Mouse (Mus musculus): ENCODE measurements around the gene Srgap3.

Srgap3 gene

DNA sequence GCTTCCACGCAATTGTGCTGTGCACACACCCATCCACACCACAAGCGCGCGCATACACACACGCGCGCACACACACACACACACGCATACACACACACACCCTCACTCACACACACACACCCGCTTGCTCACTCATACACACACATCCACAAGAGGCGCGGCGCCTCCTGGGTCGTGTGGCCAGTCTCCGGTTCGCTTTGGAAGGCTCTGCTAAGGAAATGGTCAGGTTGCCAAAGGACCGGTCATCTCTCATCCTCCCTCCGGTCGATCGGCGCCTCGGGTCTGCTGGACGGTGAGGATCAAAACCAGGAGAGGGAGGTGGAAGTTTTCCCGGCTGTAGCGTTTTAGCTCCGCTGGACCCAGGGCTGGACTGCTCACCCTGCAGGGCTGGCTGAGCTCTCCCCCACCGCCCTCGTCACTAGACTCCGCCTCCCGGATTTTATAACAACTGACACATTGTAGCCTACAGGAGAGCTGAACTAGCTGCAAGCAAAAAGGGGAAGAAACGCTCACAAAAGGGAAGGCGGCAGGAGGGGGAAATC is at the start of gene Srgap3:
TSS of gene Srgap3 (minus strand) at position 372 of the 542 bp plus-strand sequence.
- peak; percentile 87 for DNase-seq

- DNase-seq = no peak
Observed at GRCm38 (mm10) chr6:112995708-112996107, 48.6 kb upstream of the Srgap3 start.

GRCm38 (mm10) chr6:112990119-112990518 is 43.1 kb upstream of the Srgap3 start:
- no peak for DNase-seq

DNA sequence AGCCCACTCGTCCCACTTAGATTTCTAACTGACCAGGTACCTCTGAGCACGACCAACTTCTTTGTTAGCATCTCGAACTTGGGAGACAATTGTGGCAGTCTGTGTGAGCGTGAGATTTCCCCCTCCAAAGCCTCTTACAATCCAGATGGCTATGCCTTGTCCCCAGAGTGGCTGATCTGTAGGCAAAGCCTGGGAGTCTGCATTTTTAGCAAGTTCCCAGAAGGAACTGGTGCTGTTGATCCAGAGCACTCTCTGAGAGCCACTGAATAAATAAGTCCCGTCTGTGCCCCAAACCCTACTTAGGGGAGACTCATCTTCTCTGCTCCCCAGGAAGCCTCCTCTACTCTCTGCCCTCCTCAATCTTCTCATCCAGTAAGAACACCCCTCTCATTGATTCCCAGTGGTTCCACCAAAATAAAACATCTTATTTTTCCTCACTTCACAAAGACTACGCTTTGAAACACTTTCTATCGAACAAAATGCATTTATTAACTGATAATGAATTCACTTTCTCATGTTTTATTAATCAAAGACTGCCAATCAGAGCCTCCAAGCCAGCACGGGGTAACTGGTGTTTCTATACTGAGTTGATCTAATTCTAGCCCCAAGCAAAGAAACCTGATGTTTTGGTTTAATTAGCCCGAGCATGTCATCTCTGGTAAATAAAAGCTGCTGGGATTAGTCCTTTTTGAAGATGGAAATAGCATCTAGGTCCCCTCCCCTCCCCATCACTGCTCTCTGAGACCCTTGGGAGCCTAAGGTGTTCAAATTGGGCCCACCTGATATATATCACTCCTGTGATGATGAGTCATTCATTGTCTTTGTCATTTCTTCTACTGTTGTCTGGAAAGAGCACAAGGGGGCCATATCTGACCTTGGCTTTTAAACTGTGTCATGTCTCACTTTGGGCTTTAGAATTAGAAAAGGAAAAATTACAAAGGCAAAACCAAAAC is 38.6 kb upstream of the Srgap3 start:
- no peak for DNase-seq

DNA sequence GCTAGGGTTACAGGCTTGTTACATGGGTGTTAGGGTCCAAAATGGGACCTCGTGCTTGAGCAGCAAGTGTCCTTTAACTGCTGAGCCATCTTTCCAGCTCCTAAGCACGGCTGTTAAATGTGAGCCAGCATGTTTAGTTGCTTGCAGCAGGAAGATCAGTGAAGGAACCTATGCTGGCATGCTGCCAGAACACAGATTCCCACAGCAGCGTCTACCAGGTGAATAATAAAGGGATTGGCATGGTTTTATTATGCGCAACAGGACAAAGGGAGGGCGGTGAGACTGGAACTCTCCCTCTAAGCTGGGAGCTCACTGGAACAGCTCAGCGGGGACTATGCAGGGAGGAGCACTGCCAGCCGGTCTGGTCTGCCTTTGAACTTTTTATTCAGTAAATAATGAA is 35.2 kb upstream of the Srgap3 start:
- DNase-seq = no peak

DNA sequence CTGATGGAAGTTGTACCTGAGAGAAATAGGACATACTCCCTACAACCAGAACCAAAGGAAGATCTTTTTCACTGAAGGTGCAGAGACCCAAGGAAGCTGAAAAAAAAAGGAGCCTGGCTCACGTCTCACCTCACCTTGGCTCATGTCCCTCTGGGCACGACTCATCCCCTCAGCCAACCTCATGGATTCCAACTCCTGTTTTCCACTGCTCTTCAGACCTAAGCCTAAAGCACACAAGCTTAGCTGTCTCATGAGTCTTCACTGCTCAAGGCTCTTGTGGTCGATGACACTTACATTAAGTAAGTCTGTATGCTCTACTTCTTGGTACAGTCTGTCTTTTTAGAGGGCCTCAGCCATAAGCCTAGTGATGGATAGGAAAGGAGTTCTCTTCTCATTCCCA is 31.9 kb upstream of the Srgap3 start:
- no peak for DNase-seq

DNA sequence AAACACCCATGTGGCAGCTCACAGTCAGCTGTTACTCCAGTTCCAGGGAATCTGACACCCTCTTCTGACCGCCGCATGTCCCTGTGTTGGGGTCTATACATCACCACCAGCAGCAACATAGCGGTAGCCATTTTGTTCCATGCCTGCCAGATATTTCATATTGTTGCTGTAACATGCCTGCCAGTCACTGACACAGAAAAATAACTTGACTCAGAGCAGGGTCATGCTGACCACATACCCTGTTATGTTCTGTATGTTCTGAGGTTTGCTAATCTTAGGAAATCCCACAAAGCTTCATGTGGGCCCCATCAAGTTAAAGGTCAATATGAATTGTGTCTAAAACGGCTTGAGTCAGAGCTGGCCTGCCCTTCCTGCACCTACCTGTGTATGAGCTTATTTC is 30.2 kb upstream of the Srgap3 start:
- DNase-seq = no peak

GRCm38 (mm10) chr6:112976541-112976940 is 29.5 kb upstream of the Srgap3 start:
- no peak for DNase-seq

GRCm38 (mm10) chr6:112976136-112976535 is 29.1 kb upstream of the Srgap3 start:
- no peak for DNase-seq

- DNase-seq = no peak
Observed at GRCm38 (mm10) chr6:112973786-112974720, 27.0 kb upstream of the Srgap3 start.

DNA sequence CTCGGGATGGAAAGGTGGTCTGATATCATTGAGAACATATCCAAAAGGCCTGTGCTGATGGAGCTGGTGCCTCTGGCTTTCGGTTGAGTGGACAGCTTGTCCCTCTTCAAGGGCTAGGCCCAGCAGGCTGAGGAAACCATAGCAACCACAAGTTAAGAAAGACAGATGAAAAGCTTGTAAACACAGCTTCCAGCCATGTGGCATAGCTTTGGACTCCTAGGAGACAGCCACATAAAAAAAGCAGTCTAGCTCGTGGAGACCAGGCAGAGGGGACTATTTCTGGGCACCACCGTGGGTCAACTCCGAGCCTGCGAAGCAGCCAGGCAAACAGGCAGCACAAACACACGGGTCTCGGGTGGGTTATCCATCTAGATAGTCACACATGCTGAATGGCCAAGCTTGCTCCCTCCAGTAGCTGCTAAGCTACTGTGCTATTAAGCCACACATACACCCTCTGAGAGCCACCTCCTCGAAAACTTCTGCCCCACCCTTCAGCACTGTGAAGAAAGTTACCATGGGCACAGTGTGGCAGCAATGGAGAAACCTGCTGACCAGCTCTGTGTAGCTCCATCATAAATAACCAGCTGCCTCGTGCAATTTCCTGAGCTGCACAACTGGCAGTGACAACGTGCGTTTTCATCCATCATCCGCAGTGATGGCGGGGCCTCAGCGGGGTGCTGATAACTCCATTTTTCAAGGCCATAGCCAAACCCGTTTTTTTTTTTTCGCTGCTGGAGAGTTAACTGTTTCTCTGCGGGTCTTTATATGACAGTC is 26.0 kb upstream of the Srgap3 start:
- peak; percentile 32 for DNase-seq

- no peak for DNase-seq
Observed at GRCm38 (mm10) chr6:112972127-112972526, 25.1 kb upstream of the Srgap3 start.

DNA sequence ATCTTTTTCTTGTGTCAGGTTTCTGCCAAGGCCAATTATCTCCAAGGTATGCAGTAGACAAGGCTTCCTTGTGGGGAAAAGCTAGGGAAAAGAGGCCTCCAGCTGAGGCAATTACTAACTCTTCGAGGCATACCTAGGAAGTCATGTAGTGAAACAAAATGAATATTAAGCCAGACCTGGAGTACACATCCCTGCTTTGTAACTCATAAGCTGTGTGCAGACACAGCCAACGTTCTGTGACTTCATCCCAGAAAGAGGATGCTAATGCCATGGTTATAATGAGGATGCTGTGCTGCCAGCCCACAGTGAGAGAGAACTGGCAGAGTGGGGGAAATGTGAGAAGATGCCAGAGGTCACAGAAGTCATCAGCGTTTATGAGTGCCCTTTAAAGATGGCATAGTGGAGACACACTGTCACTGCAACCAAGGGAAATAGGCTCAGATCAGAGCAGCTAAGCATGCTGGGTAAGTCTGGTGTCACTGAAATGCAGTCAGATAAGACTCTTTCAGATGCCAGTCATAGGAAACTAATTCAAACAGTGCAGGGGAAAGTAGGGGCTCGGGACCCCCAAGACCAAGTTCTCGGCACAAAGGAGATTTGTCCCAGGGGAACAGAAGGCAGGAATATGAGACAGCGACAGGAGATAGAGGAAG is 24.2 kb upstream of the Srgap3 start:
- DNase-seq = no peak

DNA sequence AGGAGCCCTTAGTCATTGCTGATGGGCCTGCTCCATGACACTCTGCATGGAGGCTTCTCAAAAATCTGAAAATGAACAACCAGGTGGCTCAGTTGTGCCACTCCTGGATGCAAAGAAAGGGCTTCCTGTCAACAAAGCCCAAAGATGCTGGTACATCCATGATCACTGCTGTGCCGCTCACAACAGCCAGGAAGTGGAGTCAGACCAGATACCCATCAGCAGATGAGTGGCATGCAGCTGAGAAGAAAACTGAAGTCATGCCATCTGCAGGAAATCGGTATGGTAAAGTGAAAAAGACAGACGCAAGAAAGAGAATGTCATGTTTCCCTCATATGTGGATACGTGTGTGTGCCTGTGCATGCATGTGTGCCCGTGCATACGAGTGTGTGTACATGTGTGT is 20.3 kb upstream of the Srgap3 start:
- DNase-seq = no peak

DNA sequence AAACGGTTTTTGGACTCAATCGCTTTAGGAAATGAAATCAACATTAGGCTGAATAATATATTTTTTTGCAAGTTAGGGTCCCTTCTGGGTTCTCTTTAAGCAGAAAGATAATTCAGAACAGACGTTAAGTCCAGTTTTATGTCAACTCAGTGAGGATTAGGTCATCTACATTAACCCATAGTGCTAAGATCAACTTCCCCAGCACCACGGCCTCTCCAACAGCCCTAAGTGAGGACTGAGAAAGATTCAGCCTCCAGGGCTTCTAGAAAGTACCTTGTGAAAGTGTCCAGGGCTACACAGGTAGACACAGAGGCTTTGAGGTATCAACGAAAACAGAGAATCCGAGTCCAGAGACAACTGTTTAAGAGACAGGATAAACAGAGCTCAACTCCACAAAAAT is 11.3 kb upstream of the Srgap3 start:
- no peak for DNase-seq

GRCm38 (mm10) chr6:112957583-112958280 is 10.7 kb upstream of the Srgap3 start:
- no peak for DNase-seq

DNA sequence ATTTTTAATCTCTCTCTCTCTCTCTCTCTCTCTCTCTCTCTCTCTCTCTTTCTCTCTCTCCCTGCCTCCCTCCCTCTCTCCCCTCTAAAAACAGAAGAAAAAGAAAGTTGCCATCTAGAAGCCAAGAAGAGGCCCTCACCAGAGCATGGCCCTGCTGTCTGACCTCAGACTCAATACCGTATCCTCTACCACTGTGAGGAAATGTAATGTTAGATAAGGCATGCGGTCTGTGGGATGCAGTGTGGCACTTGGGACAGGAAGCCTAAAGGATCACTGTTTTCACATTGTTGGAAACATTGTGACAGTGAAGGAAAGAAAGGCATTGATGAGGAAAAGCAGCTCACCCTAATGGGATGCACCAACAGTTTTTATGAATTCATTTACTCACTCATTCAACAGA is 8.7 kb upstream of the Srgap3 start:
- DNase-seq = no peak

- DNase-seq = no peak
Observed at GRCm38 (mm10) chr6:112953905-112954304, 6.8 kb upstream of the Srgap3 start.

DNA sequence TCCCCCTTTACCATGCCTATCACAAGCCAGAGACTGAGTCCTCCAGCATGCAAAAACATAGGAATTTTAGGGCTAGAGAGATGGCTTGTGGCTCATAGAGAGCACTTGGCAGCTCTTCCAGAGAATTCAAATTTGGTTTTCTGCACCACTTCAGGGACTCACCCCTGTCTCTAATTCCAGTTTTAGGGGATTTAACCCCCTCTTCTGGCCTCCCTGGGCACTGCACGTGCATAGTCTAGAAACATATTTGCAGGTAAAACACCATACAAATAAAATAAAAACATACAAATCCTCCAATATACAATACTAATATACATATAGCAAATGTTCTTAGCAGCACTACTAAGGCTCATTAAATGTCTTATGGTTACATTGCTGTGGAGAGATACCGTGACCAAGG is 4.2 kb upstream of the Srgap3 start:
- no peak for DNase-seq

- DNase-seq = no peak
Observed at GRCm38 (mm10) chr6:112950205-112951110, 3.4 kb upstream of the Srgap3 start.
